Mouse (Mus musculus): Measurements from ENCODE around the gene Per3. TPM values are rescaled to one million over a fixed set of nuclear protein-coding genes. Genes with fewer than 3 reads are reported as not detected.
A peak's percentile ranks its signal among the peaks of the same experiment; 100 is the strongest.

Gene Per3
- polyA plus RNA-seq, 1 experiment from 2014 or later: 3.7 TPM

GRCm38 (mm10) chr4:151015946-151016345 is 28.5 kb downstream of the Per3 start:
- no peak overlapping the region for H3K4me2 ChIP-seq (replicated peaks)
- no peaks in the 10 kb centered on the region for H3K27me3 ChIP-seq (replicated peaks)
- H3K36me3 ChIP-seq: peaks cover 3% of the 10 kb centered on the region; the same call in 1 of the 2 replicates
- H3K27ac ChIP-seq: no peak overlapping the region
- no peak overlapping the region for H3K9ac ChIP-seq
- no peak overlapping the region for H3K4me3 ChIP-seq (replicated peaks)
- 83% methylated on average over 10 of the region's 10 CpGs for WGBS
- no peaks in the 10 kb centered on the region for H3K9me3 ChIP-seq
- ATAC-seq: no peak
- H3K4me1 ChIP-seq (replicated peaks): no peaks in the 10 kb centered on the region

DNA sequence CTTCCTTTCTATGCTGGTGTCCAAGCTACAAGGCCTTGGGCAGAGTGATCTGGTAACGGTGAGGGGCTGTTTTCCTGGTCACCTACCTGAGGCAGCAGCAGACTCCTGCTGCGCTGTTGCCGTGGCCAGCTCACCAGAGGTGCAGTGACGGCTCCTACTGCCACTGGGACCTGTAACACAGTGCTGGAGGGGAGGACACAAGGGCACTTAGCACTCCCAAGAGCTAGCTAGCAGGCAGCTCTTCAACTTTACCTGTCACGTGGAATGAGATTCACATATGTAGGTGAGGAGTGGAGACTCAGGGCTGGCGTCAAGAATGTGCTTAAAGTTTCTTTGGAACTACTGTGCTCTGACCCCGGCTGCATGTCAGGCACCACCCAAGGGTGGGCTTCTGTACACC is 34.1 kb downstream of the Per3 start:
- Histone ChIP-seq H3K4me3 (replicated peaks) (no peak overlapping the region), H3K36me3 (no peaks in the 10 kb centered on the region), H3K27ac (no peak overlapping the region), H3K9me3 (no peaks in the 10 kb centered on the region), H3K4me2 (replicated peaks) (no peak overlapping the region), H3K27me3 (replicated peaks) (no peaks in the 10 kb centered on the region), H3K4me1 (replicated peaks) (no peaks in the 10 kb centered on the region), H3K9ac (no peak overlapping the region)
- 87% methylated on average over 7 of the region's 7 CpGs for WGBS
- no peak for ATAC-seq

- Histone ChIP-seq H3K36me3 (no peaks in the 10 kb centered on the region), H3K4me3 (replicated peaks) (no peak overlapping the region), H3K9ac (no peak overlapping the region), H3K27me3 (replicated peaks) (no peaks in the 10 kb centered on the region), H3K9me3 (no peaks in the 10 kb centered on the region), H3K27ac (no peak overlapping the region), H3K4me2 (replicated peaks) (no peak overlapping the region), H3K4me1 (replicated peaks) (no peaks in the 10 kb centered on the region)
- ATAC-seq: no peak
- WGBS: 58% methylated on average over 6 of the region's 6 CpGs
Measured at GRCm38 (mm10) chr4:151006945-151007344, 37.5 kb downstream of the Per3 start.

GRCm38 (mm10) chr4:151005656-151006318 is 38.7 kb downstream of the Per3 start:
- Histone ChIP-seq H3K4me2 (replicated peaks) (no peak overlapping the region), H3K9me3 (no peaks in the 10 kb centered on the region), H3K27me3 (replicated peaks) (no peaks in the 10 kb centered on the region), H3K36me3 (no peaks in the 10 kb centered on the region), H3K4me1 (replicated peaks) (no peaks in the 10 kb centered on the region), H3K27ac (no peak overlapping the region), H3K9ac (no peak overlapping the region), H3K4me3 (replicated peaks) (no peak overlapping the region)
- ATAC-seq: no peak
- 89% methylated on average over 13 of the region's 13 CpGs for WGBS

- ATAC-seq: 0 out of 2 replicates have a peak, but pooled peaks have one; percentile 3
- H3K9ac ChIP-seq: no peak overlapping the region
- H3K27ac ChIP-seq: no peak overlapping the region
- H3K27me3 ChIP-seq (replicated peaks): no peaks in the 10 kb centered on the region
- 49% methylated on average over 13 of the region's 13 CpGs for WGBS
- H3K36me3 ChIP-seq: no peaks in the 10 kb centered on the region
- H3K4me3 ChIP-seq (replicated peaks): no peak overlapping the region
- no peaks in the 10 kb centered on the region for H3K9me3 ChIP-seq
- H3K4me1 ChIP-seq (replicated peaks): no peaks in the 10 kb centered on the region
- no peak overlapping the region for H3K4me2 ChIP-seq (replicated peaks)
Measured at GRCm38 (mm10) chr4:151001397-151001796, 43.1 kb downstream of the Per3 start.

GRCm38 (mm10) chr4:150998626-150999025 is 45.8 kb downstream of the Per3 start:
- Histone ChIP-seq H3K4me1 (replicated peaks) (no peaks in the 10 kb centered on the region), H3K9ac (no peak overlapping the region), H3K36me3 (no peaks in the 10 kb centered on the region), H3K4me2 (replicated peaks) (no peak overlapping the region), H3K27me3 (replicated peaks) (no peaks in the 10 kb centered on the region), H3K9me3 (no peaks in the 10 kb centered on the region), H3K27ac (no peak overlapping the region), H3K4me3 (replicated peaks) (no peak overlapping the region)
- 92% methylated on average over 9 of the region's 9 CpGs for WGBS
- ATAC-seq: no peak

GRCm38 (mm10) chr4:150996797-150997196 is 47.7 kb downstream of the Per3 start, which contains the start of gene Uts2:
Gene Uts2, plus strand, starts transcription at chr4:150997097.
- WGBS: 89% methylated on average over 7 of the region's 7 CpGs
- no peak within 1 kb of the TSS for H3K4me3 ChIP-seq (replicated peaks)
- no peaks in the 10 kb centered on the region for H3K27me3 ChIP-seq (replicated peaks)
- ATAC-seq: no peak
- no peaks in the 10 kb centered on the region for H3K9me3 ChIP-seq
- H3K4me1 ChIP-seq (replicated peaks): no peaks in the 10 kb centered on the region
- no peak within 1 kb of the TSS for H3K4me2 ChIP-seq (replicated peaks)
- H3K36me3 ChIP-seq: no peaks in the 10 kb centered on the region
- no peak within 1 kb of the TSS for H3K9ac ChIP-seq
- no peak within 1 kb of the TSS for H3K27ac ChIP-seq

GRCm38 (mm10) chr4:150990148-150990547 is 54.3 kb downstream of the Per3 start:
- ATAC-seq: no peak
- H3K9ac ChIP-seq: no peak overlapping the region
- H3K4me2 ChIP-seq (replicated peaks): no peak overlapping the region
- no peaks in the 10 kb centered on the region for H3K9me3 ChIP-seq
- WGBS: 46% methylated on average over 6 of the region's 6 CpGs
- no peak overlapping the region for H3K4me3 ChIP-seq (replicated peaks)
- no peaks in the 10 kb centered on the region for H3K27me3 ChIP-seq (replicated peaks)
- H3K36me3 ChIP-seq: no peaks in the 10 kb centered on the region
- H3K4me1 ChIP-seq (replicated peaks): no peaks in the 10 kb centered on the region
- no peak overlapping the region for H3K27ac ChIP-seq

DNA sequence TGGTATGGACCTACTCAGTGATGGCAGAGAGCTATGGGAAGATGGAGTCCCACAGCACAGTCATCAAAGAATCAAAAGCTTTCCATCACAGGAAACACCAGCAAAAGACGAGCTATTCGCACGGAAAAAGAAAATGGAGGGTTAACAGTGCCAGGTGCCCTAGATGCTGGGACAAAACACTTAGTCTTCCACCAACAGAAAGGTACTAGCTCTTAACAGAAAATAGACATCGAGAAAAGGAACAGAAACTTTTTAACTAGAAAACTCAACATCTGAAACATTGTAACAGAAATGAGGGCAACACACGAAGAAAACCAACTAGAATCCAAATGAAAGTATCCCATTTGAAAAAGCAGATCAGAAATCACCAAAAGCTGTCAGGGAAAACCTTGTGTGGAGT is 64.3 kb downstream of the Per3 start:
- Histone ChIP-seq H3K4me2 (replicated peaks) (no peak overlapping the region), H3K9ac (no peak overlapping the region), H3K4me3 (replicated peaks) (no peak overlapping the region), H3K36me3 (no peaks in the 10 kb centered on the region), H3K9me3 (no peaks in the 10 kb centered on the region), H3K27ac (no peak overlapping the region), H3K27me3 (replicated peaks) (no peaks in the 10 kb centered on the region), H3K4me1 (replicated peaks) (no peaks in the 10 kb centered on the region)
- WGBS: 90% methylated on average over 5 of the region's 5 CpGs
- ATAC-seq: no peak

GRCm38 (mm10) chr4:150979455-150979854 is 65.0 kb downstream of the Per3 start:
- Histone ChIP-seq H3K4me2 (replicated peaks) (no peak overlapping the region), H3K4me1 (replicated peaks) (no peaks in the 10 kb centered on the region), H3K9me3 (no peaks in the 10 kb centered on the region), H3K36me3 (no peaks in the 10 kb centered on the region), H3K9ac (no peak overlapping the region), H3K27me3 (replicated peaks) (no peaks in the 10 kb centered on the region), H3K27ac (no peak overlapping the region), H3K4me3 (replicated peaks) (no peak overlapping the region)
- no peak for ATAC-seq
- 76% methylated on average over 9 of the region's 9 CpGs for WGBS

DNA sequence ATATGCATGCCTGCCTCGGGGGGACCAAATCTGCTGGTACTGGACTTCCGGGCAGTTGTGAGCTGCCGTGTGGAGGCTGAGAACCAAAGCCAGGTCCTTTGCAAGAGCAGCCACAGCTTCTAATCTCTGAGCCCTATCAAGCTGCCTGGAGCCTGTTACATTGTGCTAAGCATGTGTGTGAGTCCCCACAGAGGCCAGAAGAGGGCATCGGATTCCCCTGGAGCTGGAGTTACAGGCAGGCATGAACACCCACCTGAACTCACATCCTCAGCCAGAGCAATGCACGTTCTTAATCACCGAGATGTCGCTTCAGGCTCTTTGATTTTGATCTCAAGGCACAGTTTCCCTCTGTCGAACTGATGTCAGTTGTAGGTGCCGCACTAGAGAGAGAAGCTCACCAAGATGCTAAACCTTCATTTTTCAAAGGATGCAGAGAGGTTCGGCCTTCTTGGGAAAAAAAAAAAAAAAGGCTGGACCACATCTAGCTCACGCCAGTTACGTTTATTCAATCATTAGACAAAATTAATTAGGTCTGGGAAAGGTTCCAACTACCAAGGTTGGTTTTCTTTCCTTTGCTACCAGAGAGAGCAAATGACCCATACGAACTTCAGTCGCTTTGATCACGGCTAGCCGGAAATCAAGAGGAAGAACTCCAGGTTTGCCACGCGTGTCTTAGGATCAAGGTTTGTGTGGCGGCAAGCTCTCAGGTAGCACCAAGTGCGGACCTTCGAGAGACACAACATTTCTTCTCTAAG is 66.1 kb downstream of the Per3 start:
- Histone ChIP-seq H3K27ac (no peak overlapping the region), H3K4me2 (replicated peaks) (no peak overlapping the region), H3K4me1 (replicated peaks) (no peaks in the 10 kb centered on the region), H3K4me3 (replicated peaks) (no peak overlapping the region), H3K27me3 (replicated peaks) (no peaks in the 10 kb centered on the region), H3K9me3 (no peaks in the 10 kb centered on the region), H3K9ac (no peak overlapping the region), H3K36me3 (no peaks in the 10 kb centered on the region)
- no peak for ATAC-seq
- 88% methylated on average over 21 of the region's 21 CpGs for WGBS

DNA sequence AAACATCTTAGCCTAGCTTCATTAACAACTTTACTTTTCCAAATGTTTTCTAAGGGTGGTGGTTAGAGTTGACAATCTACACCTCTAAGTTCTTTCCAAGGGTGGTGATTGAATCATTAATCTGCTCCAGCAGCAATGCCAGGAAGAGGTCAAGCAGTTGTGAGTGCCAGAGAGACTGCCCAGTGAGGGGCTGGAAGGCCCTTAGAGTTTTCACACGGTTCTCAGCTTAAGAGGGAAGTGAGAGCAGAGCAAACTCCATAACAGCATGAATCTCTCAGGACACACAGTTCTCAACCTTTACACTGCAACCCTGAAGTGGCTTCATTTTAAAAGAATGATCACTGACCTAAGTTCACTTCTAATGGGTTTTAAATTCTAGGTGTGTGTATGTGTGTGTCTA is 69.3 kb downstream of the Per3 start:
- Histone ChIP-seq H3K9ac (no peak overlapping the region), H3K4me2 (replicated peaks) (no peak overlapping the region), H3K4me3 (replicated peaks) (no peak overlapping the region), H3K36me3 (no peaks in the 10 kb centered on the region), H3K27ac (no peak overlapping the region), H3K27me3 (replicated peaks) (no peaks in the 10 kb centered on the region), H3K9me3 (no peaks in the 10 kb centered on the region), H3K4me1 (replicated peaks) (no peaks in the 10 kb centered on the region)
- no peak for ATAC-seq
- WGBS: 20% methylated on average over 1 of the region's 1 CpGs

GRCm38 (mm10) chr4:150973264-150973663 is 71.2 kb downstream of the Per3 start:
- Histone ChIP-seq H3K27ac (no peak overlapping the region), H3K4me3 (replicated peaks) (no peak overlapping the region), H3K27me3 (replicated peaks) (no peaks in the 10 kb centered on the region), H3K9ac (no peak overlapping the region), H3K4me2 (replicated peaks) (no peak overlapping the region), H3K4me1 (replicated peaks) (no peaks in the 10 kb centered on the region), H3K36me3 (no peaks in the 10 kb centered on the region), H3K9me3 (no peaks in the 10 kb centered on the region)
- ATAC-seq: no peak
- WGBS: 82% methylated on average over 8 of the region's 8 CpGs

Measured in intestine, embryonic 15.5 days (tissue).